In genomic region chr10:117746297-117746883, GRCm38 (mm10) we compare ENCODE assay signal across 8 mouse cellular contexts. TPM values are rescaled to one million over a fixed set of nuclear protein-coding genes. Genes with fewer than 3 reads are reported as not detected.
DNase-seq lines count a peak whose midpoint lies in the region; ATAC-seq and TF ChIP-seq lines count a peak whose summit lies in the region.

Gene Slc35e3 (minus strand): TSS chr10:117746365.

- peak within 1 kb of the TSS; percentile 87 for H3K9ac ChIP-seq in heart, embryonic 13.5 days
- H3K9ac ChIP-seq in kidney, postnatal 0 days (ENCODE audit: low read depth, low read length), result peak within 1 kb of the TSS; percentile 49; the same call in 1 of the 2 replicates
- H3K9ac ChIP-seq in liver, adult 2 months (ENCODE audit: low read depth, low read length), result peak within 1 kb of the TSS; percentile 69

- peak; percentile 96 for DNase-seq in CD4-positive, CD25-positive, alpha-beta regulatory T cell, adult 2 months (ENCODE audit: low read depth, low spot score)
- peak; percentile 95 for DNase-seq in kidney, postnatal 0 days (ENCODE audit: low spot score)
- DNase-seq in liver, adult 2 months (ENCODE audit: extremely low read depth, low read depth, low spot score), result peak; percentile 76
- DNase-seq in spleen, postnatal 36 days (ENCODE audit: low spot score in 2 of 2), result peak; percentile 94 to 96

- H3K9me3 ChIP-seq in heart, embryonic 13.5 days, result peaks cover 5% of the 10 kb centered on the region; the same call in 1 of the 2 replicates
- no peaks in the 10 kb centered on the region for H3K9me3 ChIP-seq in kidney, postnatal 0 days (replicated peaks; ENCODE audit: low read length)

- peaks cover 2% of the 10 kb centered on the region; the same call in 1 of the 2 replicates for H3K79me2 ChIP-seq in liver, adult 2 months (ENCODE audit: control insufficient read depth, insufficient read depth, low read length)

- H3K4me2 ChIP-seq in heart, embryonic 13.5 days, result peak within 1 kb of the TSS; percentile 94
- peak within 1 kb of the TSS; percentile 80 for H3K4me2 ChIP-seq in kidney, postnatal 0 days (ENCODE audit: low read length)

- peak within 1 kb of the TSS; percentile 33 for H3K27ac ChIP-seq in brown adipose tissue, adult 24 weeks (replicated peaks; ENCODE audit: low read depth, low read length)
- peak within 1 kb of the TSS; percentile 62 for H3K27ac ChIP-seq in heart, embryonic 13.5 days (replicated peaks)
- H3K27ac ChIP-seq in kidney, postnatal 0 days, result peak within 1 kb of the TSS; percentile 65
- H3K27ac ChIP-seq in liver, adult 2 months (replicated peaks; ENCODE audit: insufficient read depth, low read depth, low read length), result peak within 1 kb of the TSS; percentile 26

- H3K4me1 ChIP-seq in brown adipose tissue, adult 24 weeks (ENCODE audit: control insufficient read depth, insufficient read depth, insufficient read length, low read length), result peaks cover 2% of the 10 kb centered on the region
- peaks cover 19% of the 10 kb centered on the region for H3K4me1 ChIP-seq in heart, embryonic 13.5 days
- H3K4me1 ChIP-seq in kidney, postnatal 0 days (replicated peaks; ENCODE audit: insufficient read depth, low read length), result no peaks in the 10 kb centered on the region; the same call in 1 of the 2 replicates
- no peaks in the 10 kb centered on the region; the same call in 1 of the 2 replicates for H3K4me1 ChIP-seq in liver, adult 2 months (ENCODE audit: control insufficient read depth, insufficient read depth, low read length)

- TF ChIP-seq POLR2A in liver, adult 2 months (IDR thresholded peaks at IDR 0.05; ENCODE audit: extremely low read depth, insufficient read depth, low read length), result peak; percentile 45; the same call in 1 of the 2 replicates

- no peaks in the 10 kb centered on the region for H3K27me3 ChIP-seq in heart, embryonic 13.5 days (replicated peaks)
- no peaks in the 10 kb centered on the region for H3K27me3 ChIP-seq in kidney, postnatal 0 days (ENCODE audit: insufficient read depth, low read length)
- H3K27me3 ChIP-seq in liver, adult 2 months (ENCODE audit: control insufficient read depth, insufficient read depth, low read length), result no peaks in the 10 kb centered on the region

- peak within 1 kb of the TSS; percentile 69 for H3K4me3 ChIP-seq in brown adipose tissue, adult 24 weeks (ENCODE audit: insufficient read depth, low read depth, low read length)
- H3K4me3 ChIP-seq in heart, embryonic 13.5 days, result peak within 1 kb of the TSS; percentile 63
- H3K4me3 ChIP-seq in kidney, postnatal 0 days (replicated peaks; ENCODE audit: low read depth, low read length), result peak within 1 kb of the TSS; percentile 47
- H3K4me3 ChIP-seq in liver, adult 2 months (ENCODE audit: insufficient read depth, low read depth, low read length), result peak within 1 kb of the TSS; percentile 62

- TF ChIP-seq CTCF in kidney, postnatal 0 days (IDR thresholded peaks at IDR 0.05; ENCODE audit: low read depth), result no peak
- no peak for TF ChIP-seq CTCF in liver, adult 2 months (IDR thresholded peaks at IDR 0.05; ENCODE audit: low read depth, low read length)

- ATAC-seq in erythroid progenitor cell, adult 5-6 weeks (replicated peaks; ENCODE audit: low FRiP score, poor library complexity, severe bottlenecking), result peak; percentile 97
- peak; percentile 93 for ATAC-seq in heart, embryonic 13.5 days (ENCODE audit: extremely low read depth, insufficient number of reproducible peaks, low FRiP score, low TSS enrichment)
- ATAC-seq in kidney, postnatal 0 days (replicated peaks; ENCODE audit: low FRiP score, low read depth), result peak; percentile 96
- peak; percentile 60 for ATAC-seq in monocyte, adult 5-6 weeks (replicated peaks; ENCODE audit: insufficient number of reproducible peaks, low FRiP score, low TSS enrichment, poor library complexity, severe bottlenecking)

- WGBS in heart, embryonic 13.5 days, result 14% methylated on average over 44 of the region's 46 CpGs
- 16% methylated on average over 40 of the region's 46 CpGs for WGBS in kidney, postnatal 0 days
- 13% methylated on average over 46 of the region's 46 CpGs for WGBS in liver, adult 2 months

- H3K36me3 ChIP-seq in heart, embryonic 13.5 days, result peaks cover 35% of the 10 kb centered on the region
- H3K36me3 ChIP-seq in kidney, postnatal 0 days (ENCODE audit: insufficient read depth, low read length), result peaks cover 18% of the 10 kb centered on the region
- peaks cover 1% of the 10 kb centered on the region; the same call in 1 of the 2 replicates for H3K36me3 ChIP-seq in liver, adult 2 months (ENCODE audit: control insufficient read depth, insufficient read depth, low read length)

RNA-seq across cellular contexts. Expression of gene Slc35e3, which starts in this region (rescaled TPM):
- 5.0 and 11.8 TPM in 2 replicates for polyA plus RNA-seq in brown adipose tissue, adult 24 weeks (2012; ENCODE audit: insufficient read depth, insufficient read length, missing spikeins)
- 1.8 TPM in 1 of 2 replicates, not detected in the other for total RNA-seq in erythroid progenitor cell, adult 5-6 weeks (2015; ENCODE audit: low replicate concordance)
- 2.3 TPM in 1 of 2 replicates, not detected in the other for total RNA-seq in erythroid progenitor cell, adult 5-6 weeks (2017; ENCODE audit: low replicate concordance)
- polyA plus RNA-seq in heart, embryonic 13.5 days (2015; fragmentation: Nextera tagmentation; extraction: Ambion mirVana), result 8.2 and 8.5 TPM in 2 replicates
- polyA plus RNA-seq in kidney, postnatal 0 days (2015; fragmentation: Nextera tagmentation; extraction: Ambion mirVana), result 12.7 and 13.1 TPM in 2 replicates
- total RNA-seq in liver, adult 2 months (2014; rRNA removed), result 4.1 and 5.2 TPM in 2 replicates
- polyA plus RNA-seq in liver, adult 2 months (2012; rRNA removed), result 5.2 and 7.1 TPM in 2 replicates
- 18.0 to 20.6 TPM (median 20.0 TPM) in 3 replicates for total RNA-seq in monocyte, adult 5-6 weeks (2017)

Comparison
In these comparisons a context has a peak if more than half of its experiments do, and no peak if none do; other contexts are left out.
1. Peak in every context shown above with its lines: DNase-seq, ATAC-seq, H3K4me3 ChIP-seq and H3K27ac ChIP-seq.